Mouse (Mus musculus): ENCODE results near the gene Olfr315. TPM values are rescaled to one million over a fixed set of nuclear protein-coding genes. Genes with fewer than 3 reads are reported as not detected.
"Not testable (repeated sequence)": the region's sequence is repeated elsewhere in the genome, so short reads cannot be mapped to it uniquely, and the experiment has no call there.

Olfr315 gene
- polyA plus RNA-seq (2016; fragmentation: Nextera tagmentation; extraction: Ambion mirVana), result not detected in 2 replicates

DNA sequence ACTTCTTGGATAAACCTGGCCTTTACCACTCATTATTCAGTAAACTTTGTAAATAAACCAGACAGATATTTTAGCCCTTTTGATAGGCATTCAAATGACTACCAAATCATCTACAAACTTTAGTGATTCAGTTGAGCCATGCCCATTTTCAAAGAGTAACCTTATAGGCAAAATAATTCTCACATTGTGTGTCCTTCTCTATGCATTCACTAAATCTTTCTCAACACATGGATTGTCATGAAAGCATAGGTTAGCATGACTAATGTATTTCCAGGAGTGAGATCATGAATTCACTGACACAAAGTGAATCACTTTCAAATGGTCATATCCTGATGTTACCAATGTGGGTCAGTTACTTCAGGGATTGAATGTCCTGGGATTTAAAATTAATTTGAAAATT lies at the start of gene Olfr315:
TSS of gene Olfr315 (plus strand) at position 301 of the 400 bp plus-strand sequence.
- no peak for DNase-seq (ENCODE audit: low spot score)
- H3K9me3 ChIP-seq (replicated peaks), result no peaks in the 10 kb centered on the region
- no peak within 1 kb of the TSS for H3K27ac ChIP-seq (replicated peaks)
- no peak within 1 kb of the TSS for H3K4me3 ChIP-seq
- H3K27me3 ChIP-seq (ENCODE audit: low read depth, poor library complexity, severe bottlenecking), result no peaks in the 10 kb centered on the region
- no peaks in the 10 kb centered on the region for H3K4me1 ChIP-seq
- no peaks in the 10 kb centered on the region for H3K36me3 ChIP-seq

DNA sequence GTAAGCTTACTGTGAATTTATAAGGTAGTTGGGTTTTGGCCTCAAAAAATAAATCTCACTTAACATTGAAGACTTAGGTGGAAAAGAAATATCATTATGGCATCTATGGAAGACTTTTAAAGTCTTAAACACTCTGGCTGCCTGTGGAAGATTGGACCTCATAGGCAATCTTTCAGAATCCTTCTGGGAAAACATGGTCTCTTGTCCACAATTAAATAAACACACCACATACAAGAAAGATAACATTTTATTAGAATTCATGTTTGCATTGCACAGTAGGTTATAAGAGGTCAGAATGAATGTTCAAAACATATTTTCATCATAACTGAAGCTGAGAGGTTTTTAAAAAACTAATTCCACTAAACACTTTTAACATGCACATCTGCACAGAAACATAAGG lies 49.1 kb upstream of the Olfr315 start, which contains the start of gene Olfr318:
TSS of gene Olfr318 (minus strand) at position 101 of the 400 bp plus-strand sequence.
- H3K27me3 ChIP-seq (ENCODE audit: low read depth, poor library complexity, severe bottlenecking), result no peaks in the 10 kb centered on the region
- H3K36me3 ChIP-seq, result no peaks in the 10 kb centered on the region
- DNase-seq (ENCODE audit: low spot score), result no peak
- no peak within 1 kb of the TSS for H3K27ac ChIP-seq (replicated peaks)
- H3K4me3 ChIP-seq, result no peak within 1 kb of the TSS
- H3K4me1 ChIP-seq, result no peaks in the 10 kb centered on the region
- no peaks in the 10 kb centered on the region for H3K9me3 ChIP-seq (replicated peaks)

DNA sequence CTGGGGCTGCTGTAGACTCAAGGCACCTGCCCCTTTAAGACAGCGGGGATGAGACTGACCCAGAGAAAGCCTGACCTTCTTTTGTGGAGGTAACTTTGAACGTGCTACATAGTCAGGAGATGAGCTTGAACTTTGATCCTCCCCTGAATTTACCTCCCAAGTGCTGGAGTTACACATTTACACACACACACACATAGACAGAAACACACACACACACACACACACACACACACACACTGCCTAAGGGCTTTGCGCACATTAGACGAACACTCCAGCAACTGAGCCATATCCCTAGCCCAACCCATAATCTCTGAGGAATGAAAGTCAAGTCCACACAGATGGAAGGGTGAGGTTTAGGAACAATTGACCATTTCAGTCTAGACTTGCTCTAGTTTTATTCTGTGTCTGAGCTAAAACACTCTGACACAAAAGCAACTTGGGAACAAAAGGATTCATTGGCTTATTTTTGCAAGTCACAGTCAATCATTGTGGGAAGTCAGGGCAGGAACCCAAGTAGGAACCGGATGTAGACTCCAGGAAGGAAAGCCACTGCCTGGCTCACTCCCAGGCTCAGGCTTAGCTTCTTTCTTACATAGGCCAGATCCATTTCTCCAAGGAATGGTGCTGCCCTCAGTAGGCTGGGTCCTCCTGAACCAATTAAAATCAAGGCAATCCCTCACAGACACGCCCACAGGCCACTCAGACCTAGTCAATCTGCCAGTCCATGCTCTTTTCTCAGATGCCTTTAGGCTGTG lies 44.9 kb upstream of the Olfr315 start:
- not testable (repeated sequence) for H3K27me3 ChIP-seq (ENCODE audit: low read depth, poor library complexity, severe bottlenecking); H3K4me3 ChIP-seq; DNase-seq (ENCODE audit: low spot score); H3K27ac ChIP-seq (replicated peaks); H3K36me3 ChIP-seq; H3K4me1 ChIP-seq; H3K9me3 ChIP-seq (replicated peaks)
- WGBS, result 88% methylated on average over 6 of the region's 6 CpGs

- H3K36me3 ChIP-seq, result no peaks in the 10 kb centered on the region
- no peak for DNase-seq (ENCODE audit: low spot score)
- WGBS, result 74% methylated on average over 3 of the region's 3 CpGs
- H3K27ac ChIP-seq (replicated peaks), result no peak overlapping the region
- H3K27me3 ChIP-seq (ENCODE audit: low read depth, poor library complexity, severe bottlenecking), result no peaks in the 10 kb centered on the region
- peaks cover 3% of the 10 kb centered on the region; the same call in 1 of the 2 replicates for H3K4me1 ChIP-seq
- H3K4me3 ChIP-seq, result no peak overlapping the region
- no peaks in the 10 kb centered on the region for H3K9me3 ChIP-seq (replicated peaks)
Observed at GRCm38 (mm10) chr11:58733372-58733771, 39.6 kb upstream of the Olfr315 start.

DNA sequence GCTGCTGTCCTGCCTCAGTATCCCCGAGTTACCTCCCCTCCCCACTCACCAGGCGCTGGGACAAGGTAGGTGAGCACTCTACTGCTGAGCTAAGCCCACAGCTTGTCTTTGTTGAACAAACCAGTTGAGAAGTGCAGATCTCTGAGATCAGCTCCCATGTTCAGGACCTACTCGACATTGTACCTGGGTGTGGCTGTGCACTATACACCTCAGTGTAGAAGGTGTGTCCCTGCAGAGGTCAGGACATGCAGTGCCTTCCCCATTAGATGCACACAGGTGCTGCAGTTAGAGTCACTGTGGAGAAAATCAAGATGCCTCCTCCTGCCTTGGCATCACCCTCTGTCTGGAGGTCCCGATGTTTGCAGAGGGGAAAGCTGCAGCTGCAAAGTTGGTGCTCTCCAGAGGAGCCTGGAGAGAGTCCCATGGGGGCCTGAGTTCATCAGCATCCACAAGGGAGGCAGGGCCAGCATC lies 34.2 kb upstream of the Olfr315 start, which contains the start of gene Olfr317:
TSS of gene Olfr317 (minus strand) at position 421 of the 471 bp plus-strand sequence.
- DNase-seq (ENCODE audit: low spot score), result no peak
- no peaks in the 10 kb centered on the region for H3K27me3 ChIP-seq (ENCODE audit: low read depth, poor library complexity, severe bottlenecking)
- H3K27ac ChIP-seq (replicated peaks), result no peak within 1 kb of the TSS
- peaks cover 3% of the 10 kb centered on the region; the same call in 1 of the 2 replicates for H3K4me1 ChIP-seq
- 89% methylated on average over 4 of the region's 4 CpGs for WGBS
- H3K9me3 ChIP-seq (replicated peaks), result no peaks in the 10 kb centered on the region
- no peak within 1 kb of the TSS for H3K4me3 ChIP-seq
- no peaks in the 10 kb centered on the region for H3K36me3 ChIP-seq

- not testable (repeated sequence) for H3K27me3 ChIP-seq (ENCODE audit: low read depth, poor library complexity, severe bottlenecking); H3K9me3 ChIP-seq (replicated peaks); H3K27ac ChIP-seq (replicated peaks); H3K4me1 ChIP-seq; H3K4me3 ChIP-seq; DNase-seq (ENCODE audit: low spot score); H3K36me3 ChIP-seq
- WGBS, result 72% methylated on average over 18 of the region's 18 CpGs
Observed at GRCm38 (mm10) chr11:58751096-58751495, 21.9 kb upstream of the Olfr315 start.

- no peak for DNase-seq (ENCODE audit: low spot score)
- no peak within 1 kb of the TSS for H3K4me3 ChIP-seq
- no peaks in the 10 kb centered on the region for H3K27me3 ChIP-seq (ENCODE audit: low read depth, poor library complexity, severe bottlenecking)
- no peaks in the 10 kb centered on the region for H3K9me3 ChIP-seq (replicated peaks)
- no peaks in the 10 kb centered on the region for H3K4me1 ChIP-seq
- 96% methylated on average over 2 of the region's 2 CpGs for WGBS
- H3K27ac ChIP-seq (replicated peaks), result no peak within 1 kb of the TSS
- H3K36me3 ChIP-seq, result no peaks in the 10 kb centered on the region
Observed at GRCm38 (mm10) chr11:58752434-58752833, 20.6 kb upstream of the Olfr315 start, which contains the start of gene Olfr316. TSS of gene Olfr316 (plus strand) at chr11:58752734.

GRCm38 (mm10) chr11:58782480-58783089 lies 9.6 kb downstream of the Olfr315 start, which contains the start of gene Olfr314:
TSS of gene Olfr314 (plus strand) at chr11:58782952.
- 84% methylated on average over 6 of the region's 6 CpGs for WGBS
- no peak for DNase-seq (ENCODE audit: low spot score)
- Histone ChIP-seq H3K27me3 (ENCODE audit: low read depth, poor library complexity, severe bottlenecking) (no peaks in the 10 kb centered on the region), H3K4me3 (no peak within 1 kb of the TSS), H3K36me3 (no peaks in the 10 kb centered on the region), H3K4me1 (no peaks in the 10 kb centered on the region), H3K9me3 (replicated peaks) (no peaks in the 10 kb centered on the region), H3K27ac (replicated peaks) (no peak within 1 kb of the TSS)

DNA sequence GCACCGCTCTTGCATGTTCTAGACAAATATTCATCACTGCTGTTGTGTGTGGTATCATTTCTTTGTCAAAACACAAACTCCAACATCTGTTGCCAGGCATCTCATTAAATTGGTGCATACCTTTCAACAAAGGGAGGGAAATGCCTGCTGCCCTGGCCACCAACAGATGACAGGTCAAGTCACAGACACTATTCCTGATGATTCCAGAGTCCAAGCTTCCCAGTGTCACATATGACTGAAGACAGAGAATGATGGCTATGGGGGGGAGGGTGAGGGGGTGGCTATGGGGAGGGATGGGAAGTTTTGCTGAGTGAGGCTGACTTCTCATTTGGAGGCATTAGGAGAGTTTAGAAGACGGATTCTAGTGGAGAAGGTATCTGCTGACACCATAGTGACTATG lies 11.2 kb downstream of the Olfr315 start:
- Histone ChIP-seq H3K36me3 (no peaks in the 10 kb centered on the region), H3K9me3 (replicated peaks) (no peaks in the 10 kb centered on the region), H3K4me3 (no peak overlapping the region), H3K4me1 (peaks cover under 1% of the 10 kb centered on the region; the same call in 1 of the 2 replicates), H3K27ac (replicated peaks) (no peak overlapping the region), H3K27me3 (ENCODE audit: low read depth, poor library complexity, severe bottlenecking) (no peaks in the 10 kb centered on the region)
- no peak for DNase-seq (ENCODE audit: low spot score)
- 80% methylated on average over 2 of the region's 2 CpGs for WGBS

DNA sequence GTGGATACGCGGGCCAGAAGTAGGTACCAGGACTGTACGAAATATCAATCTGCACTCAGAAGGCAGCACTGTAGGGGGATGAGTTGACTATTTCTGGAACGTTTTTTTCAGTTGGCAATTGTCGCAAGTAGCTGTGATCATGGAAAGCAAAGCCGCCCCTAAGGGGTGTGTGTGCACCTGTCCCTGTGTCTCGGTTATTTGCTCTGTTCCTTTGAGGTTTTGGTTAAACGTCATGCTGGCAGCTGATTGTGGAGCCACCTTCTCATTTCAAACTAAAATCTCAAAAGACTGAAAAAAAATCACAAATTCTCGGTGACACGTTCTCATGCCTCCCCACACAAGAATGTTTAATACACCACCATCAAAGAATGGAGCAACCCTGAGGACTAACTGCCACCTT lies 14.7 kb downstream of the Olfr315 start:
- no peak overlapping the region for H3K4me3 ChIP-seq
- H3K9me3 ChIP-seq (replicated peaks), result no peaks in the 10 kb centered on the region
- no peaks in the 10 kb centered on the region for H3K36me3 ChIP-seq
- DNase-seq (ENCODE audit: low spot score), result no peak
- 91% methylated on average over 10 of the region's 10 CpGs for WGBS
- peaks cover 9% of the 10 kb centered on the region; the same call in 1 of the 2 replicates for H3K4me1 ChIP-seq
- no peaks in the 10 kb centered on the region for H3K27me3 ChIP-seq (ENCODE audit: low read depth, poor library complexity, severe bottlenecking)
- H3K27ac ChIP-seq (replicated peaks), result no peak overlapping the region

DNA sequence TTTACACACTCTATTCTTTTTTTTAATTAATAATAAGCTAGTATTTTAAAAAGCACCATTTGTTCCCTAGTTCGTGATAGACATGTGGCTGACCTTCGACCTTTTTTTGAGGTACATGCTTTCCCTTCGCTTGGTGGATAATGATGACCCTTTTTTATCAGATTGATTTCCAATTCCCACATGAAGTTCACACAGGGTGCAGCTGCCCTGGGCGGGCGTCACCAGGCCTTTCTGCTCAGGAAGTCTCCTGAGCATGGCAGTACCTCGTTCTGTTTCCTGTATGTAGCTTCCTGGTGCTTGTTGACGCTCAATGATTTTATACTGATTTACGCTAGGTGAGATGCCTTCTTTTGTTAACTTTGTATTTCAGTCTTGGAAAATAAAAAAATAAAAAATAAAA lies 15.4 kb downstream of the Olfr315 start:
- Histone ChIP-seq H3K27me3 (ENCODE audit: low read depth, poor library complexity, severe bottlenecking) (no peaks in the 10 kb centered on the region), H3K27ac (replicated peaks) (no peak overlapping the region), H3K4me3 (no peak overlapping the region), H3K4me1 (peaks cover 9% of the 10 kb centered on the region; the same call in 1 of the 2 replicates), H3K9me3 (replicated peaks) (no peaks in the 10 kb centered on the region), H3K36me3 (no peaks in the 10 kb centered on the region)
- DNase-seq (ENCODE audit: low spot score), result no peak
- WGBS, result 86% methylated on average over 8 of the region's 8 CpGs

GRCm38 (mm10) chr11:58789532-58789931 lies 16.5 kb downstream of the Olfr315 start:
- H3K27ac ChIP-seq (replicated peaks), result no peak overlapping the region
- no peak overlapping the region for H3K4me3 ChIP-seq
- H3K9me3 ChIP-seq (replicated peaks), result no peaks in the 10 kb centered on the region
- H3K4me1 ChIP-seq, result peaks cover 9% of the 10 kb centered on the region; the same call in 1 of the 2 replicates
- H3K27me3 ChIP-seq (ENCODE audit: low read depth, poor library complexity, severe bottlenecking), result no peaks in the 10 kb centered on the region
- 31% methylated on average over 3 of the region's 3 CpGs for WGBS
- no peak for DNase-seq (ENCODE audit: low spot score)
- H3K36me3 ChIP-seq, result no peaks in the 10 kb centered on the region

DNA sequence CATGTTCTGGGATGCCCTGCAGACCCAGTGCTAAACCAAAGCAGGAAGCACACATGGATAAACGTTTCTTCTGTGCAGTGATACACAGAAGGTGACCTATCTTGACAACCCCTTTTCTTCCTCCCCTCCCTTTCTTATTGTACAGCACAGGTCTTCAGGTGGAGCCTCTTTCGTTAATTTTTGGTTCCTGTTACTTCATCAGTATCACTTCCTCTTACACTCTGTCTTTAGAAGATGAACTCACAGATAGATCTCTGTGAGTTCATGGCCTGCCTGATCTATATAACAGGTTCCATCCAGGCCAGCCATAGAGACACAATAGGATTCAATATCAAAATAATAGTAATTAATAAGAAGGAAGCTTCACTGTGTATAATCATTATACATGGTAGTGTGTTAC lies 17.1 kb downstream of the Olfr315 start:
- 75% methylated on average over 2 of the region's 2 CpGs for WGBS
- no peaks in the 10 kb centered on the region for H3K27me3 ChIP-seq (ENCODE audit: low read depth, poor library complexity, severe bottlenecking)
- H3K9me3 ChIP-seq (replicated peaks), result no peaks in the 10 kb centered on the region
- no peaks in the 10 kb centered on the region for H3K36me3 ChIP-seq
- no peak overlapping the region for H3K27ac ChIP-seq (replicated peaks)
- no peak overlapping the region for H3K4me3 ChIP-seq
- H3K4me1 ChIP-seq, result peaks cover 9% of the 10 kb centered on the region; the same call in 1 of the 2 replicates
- DNase-seq (ENCODE audit: low spot score), result no peak

Data from midbrain, embryonic 10.5 days (tissue).